Mouse (Mus musculus) neural tube, embryonic 12.5 days (tissue): ENCODE results near the gene 2010003K11Rik. TPM values are rescaled to one million over a fixed set of nuclear protein-coding genes. Genes with fewer than 3 reads are reported as not detected.

Experiments used
- ATAC-seq: fragments of 200-750 bp; cut with Nextera tagmentation; 2 replicates; pipeline ENCODE4 v1.8.0; 2017; ENCODE audit warnings: low read depth, mild to moderate bottlenecking, moderate TSS enrichment, moderate library complexity; ENCODE audit not compliant: low FRiP score
- H3K27ac ChIP-seq: fragments of 300-500 bp; sonication (generic); 2 replicates; pipeline ENCODE4 v1.5.1; 2016
- H3K27me3 ChIP-seq: fragments of 300-500 bp; sonication (generic); replicated peaks from 2 replicates; pipeline ENCODE4 v1.6.1; 2016; ENCODE audit warnings: mild to moderate bottlenecking
- H3K36me3 ChIP-seq: fragments of 300-500 bp; sonication (generic); 2 replicates; pipeline ENCODE4 v1.6.1; 2016; ENCODE audit warnings: mild to moderate bottlenecking
- H3K4me1 ChIP-seq: fragments of 300-500 bp; sonication (generic); 2 replicates; pipeline ENCODE4 v1.6.1; 2016
- H3K4me2 ChIP-seq: fragments of 300-500 bp; sonication (generic); replicated peaks from 2 replicates; pipeline ENCODE4 v1.6.1; 2016; ENCODE audit warnings: mild to moderate bottlenecking
- H3K4me3 ChIP-seq: fragments of 300-500 bp; sonication (generic); 2 replicates; pipeline ENCODE4 v1.5.1; 2016
- H3K9ac ChIP-seq: fragments of 300-500 bp; sonication (generic); 2 replicates; pipeline ENCODE4 v1.6.1; 2016; ENCODE audit warnings: mild to moderate bottlenecking
- H3K9me3 ChIP-seq: fragments of 300-500 bp; sonication (generic); 2 replicates; pipeline ENCODE4 v1.6.1; 2016; ENCODE audit warnings: mild to moderate bottlenecking
- WGBS: fragments of 180-500 bp; shearing (Covaris S2); methylation state at CpG from one replicate; pipeline ENCODE4 v1.1.7; 2016; 5-methylcytosine and 5-hydroxymethylcytosine counted together
- polyA plus RNA-seq: library from polyadenylated mRNA; unstranded; fragments of >200 nt; fragmentation: Nextera tagmentation; extraction: Ambion mirVana; gene quantifications from 2 replicates; pipeline ENCODE4 v1.2.1, GENCODE M21; 2016

The 2010003K11Rik gene
- polyA plus RNA-seq: not detected in 2 replicates

GRCm38 (mm10) chr19:4498062-4498933 lies at the start of gene 2010003K11Rik:
2010003K11Rik (minus strand) TSS chr19:4498583.
- Histone ChIP-seq H3K4me3 (no peak within 1 kb of the TSS), H3K4me2 (peak within 1 kb of the TSS; percentile 20), H3K4me1 (peaks cover 6% of the 10 kb centered on the region; the same call in 1 of the 2 replicates), H3K27me3 (no peaks in the 10 kb centered on the region), H3K9me3 (no peaks in the 10 kb centered on the region), H3K9ac (no peak within 1 kb of the TSS), H3K27ac (no peak within 1 kb of the TSS), H3K36me3 (no peaks in the 10 kb centered on the region)
- no peak for ATAC-seq
- WGBS: 59% methylated on average over 16 of the region's 16 CpGs

GRCm38 (mm10) chr19:4547801-4548200 lies 49.4 kb upstream of the 2010003K11Rik start:
- Histone ChIP-seq H3K36me3 (no peaks in the 10 kb centered on the region), H3K27me3 (no peaks in the 10 kb centered on the region), H3K9me3 (no peaks in the 10 kb centered on the region), H3K9ac (no peak overlapping the region), H3K4me1 (no peaks in the 10 kb centered on the region), H3K4me2 (no peak overlapping the region), H3K27ac (no peak overlapping the region), H3K4me3 (no peak overlapping the region)
- WGBS: 88% methylated on average over 6 of the region's 6 CpGs
- ATAC-seq: no peak

GRCm38 (mm10) chr19:4545841-4546240 lies 47.5 kb upstream of the 2010003K11Rik start:
- Histone ChIP-seq H3K36me3 (no peaks in the 10 kb centered on the region), H3K4me3 (no peak overlapping the region)

GRCm38 (mm10) chr19:4545091-4545490 lies 46.7 kb upstream of the 2010003K11Rik start:
- no peak for ATAC-seq
- WGBS: 89% methylated on average over 4 of the region's 4 CpGs
- H3K4me1 ChIP-seq: no peaks in the 10 kb centered on the region
- no peaks in the 10 kb centered on the region for H3K27me3 ChIP-seq
- H3K36me3 ChIP-seq: no peaks in the 10 kb centered on the region
- H3K9me3 ChIP-seq: no peaks in the 10 kb centered on the region
- H3K9ac ChIP-seq: no peak overlapping the region
- no peak overlapping the region for H3K4me3 ChIP-seq
- H3K4me2 ChIP-seq: no peak overlapping the region
- H3K27ac ChIP-seq: no peak overlapping the region

More at GRCm38 (mm10) chr19:4545841-4546240, 47.5 kb upstream of the 2010003K11Rik start:
- H3K27ac ChIP-seq: no peak overlapping the region
- no peaks in the 10 kb centered on the region for H3K27me3 ChIP-seq
- no peaks in the 10 kb centered on the region for H3K4me1 ChIP-seq
- WGBS: 94% methylated on average over 6 of the region's 6 CpGs
- no peak overlapping the region for H3K4me2 ChIP-seq
- no peaks in the 10 kb centered on the region for H3K9me3 ChIP-seq
- H3K9ac ChIP-seq: no peak overlapping the region
- ATAC-seq: no peak

GRCm38 (mm10) chr19:4542081-4542480 lies 43.7 kb upstream of the 2010003K11Rik start:
- Histone ChIP-seq H3K36me3 (no peaks in the 10 kb centered on the region), H3K9me3 (no peaks in the 10 kb centered on the region), H3K9ac (no peak overlapping the region), H3K27ac (no peak overlapping the region), H3K4me1 (no peaks in the 10 kb centered on the region), H3K27me3 (no peaks in the 10 kb centered on the region), H3K4me2 (no peak overlapping the region), H3K4me3 (no peak overlapping the region)
- no peak for ATAC-seq

- WGBS: 92% methylated on average over 3 of the region's 3 CpGs
- H3K4me3 ChIP-seq: no peak overlapping the region
- no peaks in the 10 kb centered on the region for H3K9me3 ChIP-seq
- no peak overlapping the region for H3K9ac ChIP-seq
- H3K4me2 ChIP-seq: no peak overlapping the region
- H3K27ac ChIP-seq: no peak overlapping the region
- no peak for ATAC-seq
- no peaks in the 10 kb centered on the region for H3K4me1 ChIP-seq
- no peaks in the 10 kb centered on the region for H3K27me3 ChIP-seq
- no peaks in the 10 kb centered on the region for H3K36me3 ChIP-seq
Observed at GRCm38 (mm10) chr19:4540992-4541391, 42.6 kb upstream of the 2010003K11Rik start.

GRCm38 (mm10) chr19:4540263-4540662 lies 41.9 kb upstream of the 2010003K11Rik start:
- no peak overlapping the region for H3K27ac ChIP-seq
- H3K4me3 ChIP-seq: no peak overlapping the region
- no peak overlapping the region for H3K4me2 ChIP-seq
- H3K9me3 ChIP-seq: no peaks in the 10 kb centered on the region
- WGBS: 87% methylated on average over 6 of the region's 6 CpGs
- H3K36me3 ChIP-seq: no peaks in the 10 kb centered on the region
- no peak for ATAC-seq
- H3K4me1 ChIP-seq: no peaks in the 10 kb centered on the region
- no peaks in the 10 kb centered on the region for H3K27me3 ChIP-seq
- no peak overlapping the region for H3K9ac ChIP-seq

GRCm38 (mm10) chr19:4536606-4537005 lies 38.2 kb upstream of the 2010003K11Rik start:
- Histone ChIP-seq H3K4me3 (no peak overlapping the region), H3K9ac (no peak overlapping the region), H3K27ac (no peak overlapping the region), H3K4me1 (no peaks in the 10 kb centered on the region), H3K36me3 (no peaks in the 10 kb centered on the region), H3K9me3 (no peaks in the 10 kb centered on the region), H3K27me3 (no peaks in the 10 kb centered on the region), H3K4me2 (no peak overlapping the region)
- ATAC-seq: no peak
- WGBS: 61% methylated on average over 3 of the region's 3 CpGs

GRCm38 (mm10) chr19:4535922-4536321 lies 37.5 kb upstream of the 2010003K11Rik start:
- H3K4me1 ChIP-seq: no peaks in the 10 kb centered on the region
- no peak overlapping the region for H3K4me3 ChIP-seq
- H3K9ac ChIP-seq: no peak overlapping the region
- H3K27me3 ChIP-seq: no peaks in the 10 kb centered on the region
- H3K4me2 ChIP-seq: no peak overlapping the region
- no peak overlapping the region for H3K27ac ChIP-seq
- H3K9me3 ChIP-seq: no peaks in the 10 kb centered on the region
- no peaks in the 10 kb centered on the region for H3K36me3 ChIP-seq
- ATAC-seq: no peak

- H3K9ac ChIP-seq: no peak overlapping the region
- WGBS: 96% methylated on average over 2 of the region's 2 CpGs
- H3K9me3 ChIP-seq: no peaks in the 10 kb centered on the region
- no peak overlapping the region for H3K4me2 ChIP-seq
- no peak overlapping the region for H3K27ac ChIP-seq
- no peak overlapping the region for H3K4me3 ChIP-seq
- no peaks in the 10 kb centered on the region for H3K36me3 ChIP-seq
- ATAC-seq: no peak
- H3K27me3 ChIP-seq: no peaks in the 10 kb centered on the region
- no peaks in the 10 kb centered on the region for H3K4me1 ChIP-seq
Observed at GRCm38 (mm10) chr19:4534646-4535045, 36.3 kb upstream of the 2010003K11Rik start.

- H3K36me3 ChIP-seq: no peaks in the 10 kb centered on the region
- H3K27me3 ChIP-seq: no peaks in the 10 kb centered on the region
- H3K27ac ChIP-seq: no peak overlapping the region
- H3K9ac ChIP-seq: no peak overlapping the region
- H3K4me2 ChIP-seq: no peak overlapping the region
- WGBS: 84% methylated on average over 3 of the region's 3 CpGs
- ATAC-seq: no peak
- H3K9me3 ChIP-seq: no peaks in the 10 kb centered on the region
- no peak overlapping the region for H3K4me3 ChIP-seq
- H3K4me1 ChIP-seq: no peaks in the 10 kb centered on the region
Observed at GRCm38 (mm10) chr19:4521426-4522050, 23.2 kb upstream of the 2010003K11Rik start.

- H3K9me3 ChIP-seq: no peaks in the 10 kb centered on the region
- H3K4me1 ChIP-seq: peaks cover 7% of the 10 kb centered on the region
- H3K9ac ChIP-seq: no peak overlapping the region
- 72% methylated on average over 1 of the region's 1 CpGs for WGBS
- H3K36me3 ChIP-seq: no peaks in the 10 kb centered on the region
- no peaks in the 10 kb centered on the region for H3K27me3 ChIP-seq
- no peak for ATAC-seq
- H3K27ac ChIP-seq: no peak overlapping the region
- H3K4me3 ChIP-seq: no peak overlapping the region
- no peak overlapping the region for H3K4me2 ChIP-seq
Observed at GRCm38 (mm10) chr19:4517483-4517882, 19.1 kb upstream of the 2010003K11Rik start.
